In the genomic region with DNA sequence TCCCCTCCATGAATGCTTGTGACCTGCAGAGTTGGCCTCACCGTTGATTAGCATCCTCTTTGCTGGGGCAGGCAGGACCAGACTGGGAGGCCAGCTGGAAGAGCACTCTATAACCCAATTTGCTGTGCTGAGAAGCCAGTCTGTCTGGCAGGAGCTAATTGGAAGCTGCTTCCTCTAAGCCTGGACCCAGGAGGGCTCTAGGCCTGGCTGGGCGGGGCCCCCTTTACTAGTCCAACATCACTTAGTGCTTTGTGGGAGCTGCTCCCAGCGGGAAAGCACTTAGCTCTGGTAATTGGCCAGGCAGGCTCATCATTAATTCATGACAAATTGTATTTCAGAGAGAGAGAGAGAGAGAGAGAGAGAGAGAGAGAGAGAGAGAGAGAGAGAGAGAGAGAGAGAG, we compare ENCODE assay signal across 9 mouse cellular contexts.
DNase-seq lines count a peak whose midpoint lies in the region; ATAC-seq and TF ChIP-seq lines count a peak whose summit lies in the region.
"Had no signal": no experiment of that assay in that cellular context is flagged by ENCODE, and none has a peak within 500 bp of the region (broad histone marks: within the 10 kb centered on the region; RNA-seq: fewer than 3 reads in every experiment).

No protein-coding gene starts in this region.

- H3K4me3 ChIP-seq in cerebellum, adult 2 months (replicated peaks; ENCODE audit: insufficient read depth, low read depth, low read length) = no peak overlapping the region
- no peak overlapping the region for H3K4me3 ChIP-seq in hindbrain, embryonic 11.5 days (ENCODE audit: low read depth, low read length)
- H3K4me3 ChIP-seq in midbrain, embryonic 15.5 days = no peak overlapping the region
- no peak overlapping the region for H3K4me3 ChIP-seq in liver, postnatal 0 days (ENCODE audit: low read depth, low read length)
- H3K4me3 ChIP-seq: stomach, embryonic 15.5 days had no signal

- peak; percentile 83 for ATAC-seq in hindbrain, embryonic 11.5 days (ENCODE audit: low FRiP score)
- ATAC-seq in midbrain, embryonic 15.5 days (replicated peaks) = peak; percentile 91
- ATAC-seq in megakaryocyte, adult 5-6 weeks (ENCODE audit: poor library complexity, severe bottlenecking) = no peak
- no peak for ATAC-seq in liver, postnatal 0 days

- no peaks in the 10 kb centered on the region for H3K9me3 ChIP-seq in hindbrain, embryonic 11.5 days (ENCODE audit: control insufficient read depth, low read length)
- H3K9me3 ChIP-seq in midbrain, embryonic 15.5 days = no peaks in the 10 kb centered on the region
- H3K9me3 ChIP-seq in liver, postnatal 0 days (ENCODE audit: low read length) = no peaks in the 10 kb centered on the region
- H3K9me3 ChIP-seq: stomach, embryonic 15.5 days had no signal

- no peak overlapping the region for H3K4me2 ChIP-seq in hindbrain, embryonic 11.5 days (replicated peaks; ENCODE audit: low read depth, low read length)
- no peak overlapping the region for H3K4me2 ChIP-seq in midbrain, embryonic 15.5 days
- H3K4me2 ChIP-seq in liver, postnatal 0 days (ENCODE audit: low read depth, low read length) = no peak overlapping the region
- H3K4me2 ChIP-seq: stomach, embryonic 15.5 days had no signal

- TF ChIP-seq EP300 in liver, postnatal 0 days (IDR thresholded peaks at IDR 0.05; ENCODE audit: low read depth) = no peak

- no peaks in the 10 kb centered on the region for H3K4me1 ChIP-seq in cerebellum, adult 2 months (ENCODE audit: control insufficient read depth, insufficient read depth, low read length)
- H3K4me1 ChIP-seq in hindbrain, embryonic 11.5 days (replicated peaks; ENCODE audit: control insufficient read depth, insufficient read depth, low read length) = 0 out of 2 replicates have a peak, but pooled peaks cover 3% of the 10 kb centered on the region
- H3K4me1 ChIP-seq in midbrain, embryonic 15.5 days = 0 out of 2 replicates have a peak, but pooled peaks cover 8% of the 10 kb centered on the region
- H3K4me1 ChIP-seq in liver, postnatal 0 days (ENCODE audit: insufficient read depth) = no peaks in the 10 kb centered on the region
- H3K4me1 ChIP-seq: stomach, embryonic 15.5 days had no signal

- WGBS in cerebellum, adult 2 months = 40% methylated on average over 3 of the region's 3 CpGs
- WGBS in hindbrain, embryonic 11.5 days = 44% methylated on average over 3 of the region's 3 CpGs
- 33% methylated on average over 3 of the region's 3 CpGs for WGBS in midbrain, embryonic 15.5 days
- 48% methylated on average over 3 of the region's 3 CpGs for WGBS in liver, postnatal 0 days (ENCODE audit: insufficient replicate concordance)

- peak; percentile 10 to 11 for DNase-seq in cerebellum, adult 2 months
- DNase-seq in cerebellum, adult 9-10 months = no peak
- DNase-seq in brain, adult 2 months (ENCODE audit: low read depth, low spot score) = peak; percentile 16
- DNase-seq in hindbrain, embryonic 11.5 days (ENCODE audit: low spot score) = peak; percentile 60
- DNase-seq in kidney, postnatal 14 days = no peak
- no peak for DNase-seq in liver, postnatal 0 days

- no peaks in the 10 kb centered on the region for H3K36me3 ChIP-seq in hindbrain, embryonic 11.5 days (ENCODE audit: control insufficient read depth, insufficient read depth, low read length)
- H3K36me3 ChIP-seq in midbrain, embryonic 15.5 days (replicated peaks) = no peaks in the 10 kb centered on the region
- no peaks in the 10 kb centered on the region for H3K36me3 ChIP-seq in liver, postnatal 0 days (replicated peaks; ENCODE audit: insufficient read depth, low read length)
- H3K36me3 ChIP-seq: stomach, embryonic 15.5 days had no signal

- no peak overlapping the region for H3K9ac ChIP-seq in hindbrain, embryonic 11.5 days (ENCODE audit: low read depth, low read length)
- no peak overlapping the region for H3K9ac ChIP-seq in midbrain, embryonic 15.5 days
- H3K9ac ChIP-seq in liver, postnatal 0 days (replicated peaks) = no peak overlapping the region
- H3K9ac ChIP-seq: stomach, embryonic 15.5 days had no signal

- TF ChIP-seq POLR2A in cerebellum, adult 2 months (IDR thresholded peaks at IDR 0.05; ENCODE audit: borderline replicate concordance, insufficient read depth, low read length) = no peak

- H3K27me3 ChIP-seq in cerebellum, adult 2 months (ENCODE audit: control insufficient read depth, insufficient read depth, low read length) = no peaks in the 10 kb centered on the region
- no peaks in the 10 kb centered on the region for H3K27me3 ChIP-seq in hindbrain, embryonic 11.5 days (ENCODE audit: control insufficient read depth, insufficient read depth, low read length)
- H3K27me3 ChIP-seq in midbrain, embryonic 15.5 days (replicated peaks) = no peaks in the 10 kb centered on the region
- H3K27me3 ChIP-seq in liver, postnatal 0 days (ENCODE audit: insufficient read depth, low read length) = no peaks in the 10 kb centered on the region
- H3K27me3 ChIP-seq: stomach, embryonic 15.5 days had no signal

- no peak for TF ChIP-seq CTCF in cerebellum, adult 2 months (IDR thresholded peaks at IDR 0.05; ENCODE audit: borderline replicate concordance, insufficient read depth, low read depth, low read length)
- TF ChIP-seq CTCF in liver, postnatal 0 days (IDR thresholded peaks at IDR 0.05; ENCODE audit: low read depth) = no peak

- H3K27ac ChIP-seq in cerebellum, adult 2 months (ENCODE audit: insufficient read depth, low read length) = no peak overlapping the region
- H3K27ac ChIP-seq in hindbrain, embryonic 11.5 days (ENCODE audit: low read depth, low read length) = peak overlapping the region; percentile 34
- H3K27ac ChIP-seq in midbrain, embryonic 15.5 days = peak overlapping the region; percentile 31; the same call in 1 of the 2 replicates
- H3K27ac ChIP-seq in liver, postnatal 0 days (ENCODE audit: low read depth) = no peak overlapping the region
- H3K27ac ChIP-seq: stomach, embryonic 15.5 days had no signal

Comparison
In these comparisons a context has a peak if more than half of its experiments do, and no peak if none do; other contexts are left out.
1. DNase-seq: peak in cerebellum, adult 2 months (2 of 2), brain, adult 2 months (single experiment) and hindbrain, embryonic 11.5 days (single experiment); none in cerebellum, adult 9-10 months (single experiment), kidney, postnatal 14 days (single experiment) and liver, postnatal 0 days (single experiment).
2. H3K27ac ChIP-seq: peak in hindbrain, embryonic 11.5 days (single experiment) and midbrain, embryonic 15.5 days (single experiment); none in cerebellum, adult 2 months (single experiment) and liver, postnatal 0 days (single experiment).
3. ATAC-seq: peak in hindbrain, embryonic 11.5 days (single experiment) and midbrain, embryonic 15.5 days (single experiment); none in megakaryocyte, adult 5-6 weeks (single experiment) and liver, postnatal 0 days (single experiment).